Mouse (Mus musculus) testis, adult 2 months (tissue): ENCODE results near the gene Wdr82.

Experiments
- CTCF ChIP-seq: fragments of 200-500 bp; IDR thresholded peaks from 2 replicates; pipeline ENCODE4 v1.5.1; 2012; ENCODE audit warnings: low read depth, mild to moderate bottlenecking, inconsistent platforms, low read length, moderate library complexity; ENCODE audit not compliant: control insufficient read depth, insufficient read depth, insufficient replicate concordance
- POLR2A ChIP-seq: fragments of 200-500 bp; IDR thresholded peaks from 2 replicates; pipeline ENCODE4 v1.6.1; 2012; ENCODE audit warnings: low read depth, mild to moderate bottlenecking, inconsistent platforms, low read length, moderate library complexity; ENCODE audit not compliant: control insufficient read depth

- no peak for TF ChIP-seq CTCF
- no peak for TF ChIP-seq POLR2A
Measured at GRCm38 (mm10) chr9:106130250-106130649, 40.5 kb upstream of the Wdr82 start.
